Mouse (Mus musculus) MEL (cell line): ENCODE measurements at regions not wholly inside any gene's neighbourhood (a gene's known extent, or its start where the extent isn't known, plus 50 kb on each side); places are given as distances from the start of the nearest gene placed in this dataset.

Source experiments
- MAFK ChIP-seq: IDR thresholded peaks from 2 replicates; pipeline ENCODE4 v1.6.1; 2011; ENCODE audit warnings: low read depth, mild to moderate bottlenecking, low read length, improper control_type of control experiment, borderline replicate concordance
- POLR2A ChIP-seq, 2 experiments: IDR thresholded peaks; 2 replicates each; pipeline ENCODE4 v1.6.1; 2011 to 2012; ENCODE audit warnings: low read length in 2 of 2, mild to moderate bottlenecking in 2 of 2, control low read depth in 1 of 2, improper control_type of control experiment in 1 of 2, low read depth in 1 of 2, moderate library complexity in 1 of 2; ENCODE audit not compliant: control insufficient read depth in 1 of 2, insufficient read depth in 1 of 2, poor library complexity in 1 of 2
- ZC3H11A ChIP-seq: IDR thresholded peaks from 2 replicates; pipeline ENCODE4 v1.6.1; 2012; ENCODE audit warnings: low read depth, mild to moderate bottlenecking, inconsistent platforms, low read length, improper control_type of control experiment
- ZMIZ1 ChIP-seq: IDR thresholded peaks from 2 replicates; pipeline ENCODE4 v1.6.1; 2012; ENCODE audit warnings: low read depth, mild to moderate bottlenecking, inconsistent platforms, low read length, improper control_type of control experiment, moderate library complexity

DNA sequence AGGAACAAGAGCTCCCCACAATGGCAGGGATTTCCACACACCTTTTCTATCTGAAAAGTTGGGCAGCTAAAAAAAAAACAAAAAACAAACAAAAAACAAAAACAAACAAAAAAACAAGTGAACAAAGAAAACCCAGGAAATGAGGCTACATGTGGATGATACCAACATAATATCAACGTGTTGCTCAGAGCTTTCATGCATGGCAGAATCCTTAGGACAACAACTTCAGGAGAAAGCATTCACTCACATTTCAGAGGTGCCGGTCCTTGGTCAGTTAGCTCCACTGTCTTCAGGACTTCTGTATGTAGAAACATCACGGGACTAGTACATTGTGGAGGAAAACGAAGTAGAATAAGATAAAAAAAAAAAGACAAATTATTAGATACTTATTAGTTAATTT lies 94.8 kb upstream of the Cpm start:
- TF ChIP-seq POLR2A (IDR thresholded peaks at IDR 0.05; ENCODE audit: control insufficient read depth in 1 of 2, insufficient read depth in 1 of 2, low read depth in 1 of 2, low read length in 2 of 2, poor library complexity in 1 of 2): no peak
- no peak for TF ChIP-seq ZC3H11A
- TF ChIP-seq ZMIZ1: no peak
- TF ChIP-seq MAFK: no peak
